Mouse (Mus musculus): Measurements from ENCODE around the gene Cyth1. TPM values are rescaled to one million over a fixed set of nuclear protein-coding genes. Genes with fewer than 3 reads are reported as not detected.

Gene Cyth1
- total and polyA plus RNA-seq, 3 experiments: 49.7 to 108 (median 79.7) TPM

DNA sequence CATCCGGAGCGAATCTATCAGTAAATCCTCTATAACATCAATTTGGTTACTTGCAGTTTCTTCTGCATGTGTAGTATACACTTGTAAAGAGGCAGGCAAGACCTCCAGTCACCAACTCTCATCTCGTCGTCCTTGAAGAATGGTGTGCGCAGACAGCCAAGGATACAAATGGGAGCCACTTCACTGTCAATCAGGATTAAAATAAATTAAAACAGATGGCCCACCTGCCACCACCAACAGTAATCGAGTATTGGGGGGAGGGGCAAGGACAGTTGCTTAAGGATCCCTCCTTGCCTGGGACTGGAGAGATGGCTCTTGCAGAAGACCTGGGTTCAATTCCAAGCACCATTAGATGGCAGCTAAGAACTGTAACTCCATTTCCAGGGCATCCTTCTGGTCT lies 44.3 kb upstream of the Cyth1 start:
- Histone ChIP-seq H3K4me1 (ENCODE audit: control insufficient read depth in 1 of 2, insufficient read depth in 2 of 2) (peaks cover 2 to 19% of the 10 kb centered on the region in 2 experiments; a peak in 3 of 4 replicates), H3K4me2 (ENCODE audit: insufficient read depth, low read depth, poor library complexity, severe bottlenecking) (no peak overlapping the region), H3K27ac (ENCODE audit: insufficient read depth, low read depth) (no peak overlapping the region), H3K36me3 (replicated peaks in 1 of 2; ENCODE audit: control insufficient read depth in 1 of 2, insufficient read depth in 1 of 2, low read length in 1 of 2) (peaks cover under 1 to 6% of the 10 kb centered on the region in 2 experiments), H3K79me2 (replicated peaks; ENCODE audit: control insufficient read depth, extremely low read depth, insufficient read depth, poor library complexity, severe bottlenecking) (peaks cover 20% of the 10 kb centered on the region), H3K9ac (ENCODE audit: insufficient read depth, low read depth) (no peak overlapping the region), H3K4me3 (replicated peaks in 1 of 3; ENCODE audit: low read depth in 2 of 3, low read length in 2 of 3, poor library complexity in 1 of 3) (no peak overlapping the region), H3K27me3 (replicated peaks) (peaks cover 51% of the 10 kb centered on the region), H3K9me3 (replicated peaks; ENCODE audit: low read length) (peaks cover 12% of the 10 kb centered on the region)
- no peak for TF ChIP-seq MAZ (IDR thresholded peaks at IDR 0.05; ENCODE audit: low read depth, low read length)
- no peak for TF ChIP-seq MEF2A (IDR thresholded peaks at IDR 0.05; ENCODE audit: borderline replicate concordance, low read depth, low read length)
- TF ChIP-seq HCFC1 (IDR thresholded peaks at IDR 0.05; ENCODE audit: low read depth, low read length): no peak
- TF ChIP-seq CHD1 (IDR thresholded peaks at IDR 0.05; ENCODE audit: low read depth, low read length): no peak
- no peak for TF ChIP-seq MXI1 (IDR thresholded peaks at IDR 0.05; ENCODE audit: low read depth, low read length)
- TF ChIP-seq KAT2A (IDR thresholded peaks at IDR 0.05; ENCODE audit: insufficient replicate concordance, low read length): no peak
- TF ChIP-seq RCOR1 (conservative IDR thresholded peaks at IDR 0.05; ENCODE audit: low read depth, low read length): no peak
- no peak for TF ChIP-seq MAFK (IDR thresholded peaks at IDR 0.05; ENCODE audit: insufficient replicate concordance, low read length)
- TF ChIP-seq SIN3A (IDR thresholded peaks at IDR 0.05; ENCODE audit: low read length): no peak
- no peak for TF ChIP-seq IRF4 (IDR thresholded peaks at IDR 0.05; ENCODE audit: low read depth, low read length)
- TF ChIP-seq MAX (IDR thresholded peaks at IDR 0.05; ENCODE audit: low read length): no peak
- no peak for TF ChIP-seq ZC3H11A (IDR thresholded peaks at IDR 0.05; ENCODE audit: low read depth, low read length)
- TF ChIP-seq E2F4 (IDR thresholded peaks at IDR 0.05; ENCODE audit: insufficient replicate concordance, low read depth, low read length): no peak
- TF ChIP-seq GABPA (IDR thresholded peaks at IDR 0.05; ENCODE audit: insufficient replicate concordance, low read depth, low read length): no peak
- DNase-seq (ENCODE audit: extremely low read depth): no peak
- dilution Hi-C loops (cut with MboI; ENCODE audit: extremely low pct_ligation_motif_present, extremely low pct_unique_long_range_greater_than_20kb, low sequenced_read_pairs): no loop called here
- in situ Hi-C loops (cut with MboI; ENCODE audit: low pct_ligation_motif_present, low pct_unique_long_range_greater_than_20kb, low sequenced_read_pairs): no loop called here

- peak; percentile 100 for DNase-seq (ENCODE audit: extremely low read depth)
- H3K4me1 ChIP-seq (ENCODE audit: control insufficient read depth in 1 of 2, insufficient read depth in 2 of 2): peaks cover 2 to 25% of the 10 kb centered on the region in 2 experiments; a peak in 3 of 4 replicates
- peaks cover 23 to 30% of the 10 kb centered on the region in 2 experiments for H3K36me3 ChIP-seq (replicated peaks in 1 of 2; ENCODE audit: control insufficient read depth in 1 of 2, insufficient read depth in 1 of 2, low read length in 1 of 2)
- H3K9ac ChIP-seq (ENCODE audit: insufficient read depth, low read depth): peak within 1 kb of the TSS; percentile 77
- peaks cover 29% of the 10 kb centered on the region for H3K27me3 ChIP-seq (replicated peaks)
- peak within 1 kb of the TSS; percentile 59 for H3K27ac ChIP-seq (ENCODE audit: insufficient read depth, low read depth)
- H3K79me2 ChIP-seq (replicated peaks; ENCODE audit: control insufficient read depth, extremely low read depth, insufficient read depth, poor library complexity, severe bottlenecking): peaks cover 31% of the 10 kb centered on the region
- dilution Hi-C loops (cut with MboI; ENCODE audit: extremely low pct_ligation_motif_present, extremely low pct_unique_long_range_greater_than_20kb, low sequenced_read_pairs): no loop called here
- H3K4me3 ChIP-seq (replicated peaks in 1 of 3; ENCODE audit: low read depth in 2 of 3, low read length in 2 of 3, poor library complexity in 1 of 3): peak within 1 kb of the TSS; percentile 86 to 97 (median 91)
- in situ Hi-C loops (cut with MboI; ENCODE audit: low pct_ligation_motif_present, low pct_unique_long_range_greater_than_20kb, low sequenced_read_pairs): no loop called here
- peaks cover 11% of the 10 kb centered on the region for H3K9me3 ChIP-seq (replicated peaks; ENCODE audit: low read length)
- H3K4me2 ChIP-seq (ENCODE audit: insufficient read depth, low read depth, poor library complexity, severe bottlenecking): peak within 1 kb of the TSS; percentile 73
- peak; percentile 95 for TF ChIP-seq ELF1 (IDR thresholded peaks at IDR 0.05; ENCODE audit: low read depth, low read length)
- TF ChIP-seq BHLHE40 (IDR thresholded peaks at IDR 0.05; ENCODE audit: low read depth, low read length): peak; percentile 96
- no peak for TF ChIP-seq CTCF (conservative IDR thresholded peaks at IDR 0.05 in 1 of 2, IDR thresholded peaks at IDR 0.05 in 1 of 2; ENCODE audit: low read depth in 2 of 2, low read length in 2 of 2)
- TF ChIP-seq MYC (IDR thresholded peaks at IDR 0.05; ENCODE audit: low read depth, low read length): peak; percentile 100
- no peak for TF ChIP-seq MAFK (IDR thresholded peaks at IDR 0.05; ENCODE audit: insufficient replicate concordance, low read length)
- peak; percentile 63 for TF ChIP-seq USF1 (IDR thresholded peaks at IDR 0.05; ENCODE audit: low read depth, low read length)
- peak; percentile 98 for TF ChIP-seq POLR2A (IDR thresholded peaks at IDR 0.05; ENCODE audit: low read depth, low read length)
- no peak for TF ChIP-seq RCOR1 (conservative IDR thresholded peaks at IDR 0.05; ENCODE audit: low read depth, low read length)
- peak; percentile 76 for TF ChIP-seq NELFE (IDR thresholded peaks at IDR 0.05; ENCODE audit: low read depth, low read length)
- TF ChIP-seq RAD21 (IDR thresholded peaks at IDR 0.05; ENCODE audit: low read depth, low read length): no peak
- TF ChIP-seq JUN (IDR thresholded peaks at IDR 0.05; ENCODE audit: insufficient read depth, low read depth, low read length): peak; percentile 74
- peak; percentile 99 for TF ChIP-seq SIN3A (IDR thresholded peaks at IDR 0.05; ENCODE audit: low read length)
- peak; percentile 68; the same call in 1 of the 2 replicates for TF ChIP-seq TBP (conservative IDR thresholded peaks at IDR 0.05; ENCODE audit: low read depth, low read length)
- TF ChIP-seq NRF1 (IDR thresholded peaks at IDR 0.05; ENCODE audit: low read depth, low read length): peak; percentile 92
- TF ChIP-seq MAZ (IDR thresholded peaks at IDR 0.05; ENCODE audit: low read depth, low read length): no peak
- TF ChIP-seq ZNF384 (IDR thresholded peaks at IDR 0.05; ENCODE audit: low read depth, low read length): no peak
- TF ChIP-seq CHD2 (IDR thresholded peaks at IDR 0.05; ENCODE audit: low read length): peak; percentile 32; the same call in 1 of the 2 replicates
- TF ChIP-seq PAX5 (IDR thresholded peaks at IDR 0.05; ENCODE audit: low read length): no peak
- no peak for TF ChIP-seq CHD1 (IDR thresholded peaks at IDR 0.05; ENCODE audit: low read depth, low read length)
- TF ChIP-seq TCF12 (IDR thresholded peaks at IDR 0.05; ENCODE audit: low read depth, low read length): peak; percentile 78
- no peak for TF ChIP-seq ZKSCAN1 (IDR thresholded peaks at IDR 0.05; ENCODE audit: borderline replicate concordance, low read depth, low read length)
These were observed 41.9 kb upstream of the Cyth1 start, which contains the start of gene Usp36 for GRCm38 (mm10) chr11:118289999-118290889. Gene Usp36 (minus strand): TSS chr11:118290244.
